Mouse (Mus musculus) WW6 (cell line): ENCODE results near the gene Lrrc71.

Experiments
- DNase-seq: peaks from one replicate; pipeline ENCODE4 v3.0.0-alpha.2; 2013; ENCODE audit warnings: low read depth, low spot score

The Lrrc71 gene

DNA sequence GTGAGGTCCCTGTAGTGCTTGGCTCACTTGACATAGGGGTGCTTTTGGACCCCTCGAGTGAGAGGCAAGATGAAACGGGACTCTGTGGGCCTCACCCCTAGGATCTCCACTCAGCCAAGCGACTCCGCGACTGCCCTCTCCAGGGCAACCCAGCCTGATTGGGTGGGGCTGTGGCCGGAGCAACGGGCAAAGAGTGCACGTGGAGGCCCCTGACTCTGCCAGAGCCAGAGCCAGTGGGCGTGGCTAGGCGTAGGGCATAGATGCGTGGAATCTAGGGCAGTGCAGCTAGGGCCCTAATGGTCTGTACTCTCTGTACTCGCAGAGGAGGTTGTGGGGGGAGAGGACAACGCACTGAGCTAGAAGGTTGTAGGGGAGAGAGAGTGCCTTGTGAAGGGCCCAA lies at the start of gene Lrrc71:
Lrrc71 (minus strand) TSS at position 195 of the 400 bp plus-strand sequence.
- no peak for DNase-seq

DNA sequence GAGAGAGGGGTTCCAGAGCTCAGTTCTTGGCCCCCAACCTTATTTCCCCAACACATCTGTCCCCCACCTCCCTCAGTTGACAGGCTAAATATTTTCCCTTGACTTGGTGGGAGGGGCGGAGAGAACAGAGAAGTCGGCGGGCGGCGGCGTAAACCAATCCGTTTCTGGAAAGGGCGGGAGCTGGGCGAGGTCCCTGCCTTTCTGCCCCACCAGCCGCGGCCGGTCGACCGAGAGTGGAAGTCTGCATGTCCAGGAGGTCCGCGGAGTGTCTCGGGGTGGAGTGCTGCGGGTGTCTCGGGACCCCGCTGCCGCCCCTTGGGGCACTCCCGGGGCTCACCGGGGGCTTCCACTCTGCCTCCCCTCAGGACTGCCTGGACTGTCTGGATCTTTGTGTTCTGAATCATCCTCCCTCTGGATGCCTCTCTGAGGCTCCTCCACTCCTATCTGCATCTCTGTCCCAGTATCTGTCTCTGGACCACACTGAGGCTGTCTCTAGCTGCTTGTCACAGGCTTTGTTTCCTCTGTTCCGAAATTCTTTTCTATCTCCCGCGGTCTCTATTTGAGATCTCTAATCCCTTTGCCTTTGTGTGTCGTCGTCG lies 48.4 kb upstream of the Lrrc71 start, which contains the start of gene Insrr:
Insrr (plus strand) TSS at position 216 of the 599 bp plus-strand sequence.
- DNase-seq = no peak

DNA sequence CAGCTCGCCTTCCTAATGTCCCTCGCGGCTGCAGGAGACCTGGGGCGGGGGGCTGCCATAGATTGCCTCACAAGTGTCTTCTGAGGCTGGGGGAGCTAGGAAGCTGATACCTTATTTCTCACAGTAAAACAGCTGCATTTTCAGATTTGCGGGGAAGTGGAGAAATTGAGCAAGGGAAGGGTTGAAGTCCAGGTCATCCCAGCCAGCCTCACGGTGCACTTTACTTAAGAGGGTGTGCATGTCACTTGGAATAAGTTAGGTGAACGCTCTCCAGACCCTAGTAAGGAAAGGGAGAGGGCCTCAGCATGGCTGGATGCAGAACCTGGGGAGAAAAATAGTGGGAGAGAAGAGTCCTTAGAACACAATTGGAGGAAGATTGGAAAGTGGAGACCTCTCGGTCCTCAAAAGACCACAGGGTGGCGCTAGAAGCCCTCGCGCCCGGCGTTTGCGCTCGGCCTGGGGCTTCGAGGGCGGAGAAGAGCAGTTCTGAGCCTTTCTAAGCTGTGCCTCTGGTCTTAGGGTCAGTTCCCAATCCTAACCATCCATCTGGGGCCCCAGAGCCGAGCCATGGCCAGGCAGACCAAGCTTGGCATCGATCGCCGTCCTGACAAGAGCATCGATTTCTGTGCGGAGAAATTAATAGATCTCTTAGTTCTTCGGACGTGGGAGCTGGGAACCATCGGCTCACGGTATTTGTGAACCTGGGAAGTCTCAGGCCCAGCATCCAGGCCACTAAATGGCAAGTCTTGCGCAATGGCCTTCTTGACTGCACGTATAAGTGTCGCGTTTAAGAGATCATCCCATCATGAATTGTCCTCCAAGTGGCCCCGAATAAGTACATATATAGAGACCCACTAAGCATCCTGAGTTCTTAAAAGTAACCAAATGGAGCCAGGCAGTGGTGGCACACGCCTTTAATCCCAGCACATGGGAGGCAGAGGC lies 47.2 kb upstream of the Lrrc71 start:
- peak; percentile 67 for DNase-seq

DNA sequence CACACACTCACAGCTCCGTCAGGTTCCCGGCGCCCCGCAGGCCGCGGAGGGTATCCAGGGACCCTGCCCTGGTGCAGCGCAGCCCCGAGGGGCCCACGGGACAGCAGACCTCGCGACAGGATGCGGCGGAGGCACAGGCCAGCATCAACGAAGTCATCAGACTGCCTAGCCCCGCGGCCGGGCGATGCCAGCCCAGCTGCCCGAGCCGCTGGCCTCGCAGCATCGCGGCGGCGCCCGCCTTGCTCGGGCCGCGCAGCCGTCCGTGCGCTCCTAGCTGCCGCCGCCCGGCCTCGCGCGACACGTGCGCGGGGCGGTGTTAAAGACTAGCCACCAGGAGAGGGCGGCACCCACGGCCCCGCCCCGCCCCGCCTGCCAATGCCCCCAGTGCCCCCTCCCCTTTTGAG lies 46.5 kb upstream of the Lrrc71 start, which contains the start of gene Ntrk1:
Ntrk1 (minus strand) TSS at position 241 of the 404 bp plus-strand sequence.
- DNase-seq = no peak

DNA sequence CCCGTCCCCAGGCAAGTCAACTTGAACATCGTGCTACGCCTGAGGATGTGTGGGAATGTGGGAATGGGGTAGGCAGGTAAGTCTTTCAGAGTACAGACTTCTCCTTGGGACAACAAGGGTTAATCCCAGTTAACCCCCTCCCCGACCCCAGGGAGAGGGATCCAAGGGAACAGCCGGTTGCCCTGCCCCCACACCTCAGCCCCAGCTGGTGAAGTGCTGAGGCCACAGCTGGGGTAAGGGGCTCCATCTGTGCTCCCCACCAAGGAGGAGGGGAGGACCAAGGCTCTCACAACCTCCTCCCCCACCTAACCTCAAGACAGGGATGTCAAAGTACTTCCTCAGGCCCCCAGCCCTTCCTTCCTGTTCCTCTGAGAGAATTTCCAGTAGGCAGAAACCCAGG lies 41.3 kb upstream of the Lrrc71 start:
- no peak for DNase-seq

DNA sequence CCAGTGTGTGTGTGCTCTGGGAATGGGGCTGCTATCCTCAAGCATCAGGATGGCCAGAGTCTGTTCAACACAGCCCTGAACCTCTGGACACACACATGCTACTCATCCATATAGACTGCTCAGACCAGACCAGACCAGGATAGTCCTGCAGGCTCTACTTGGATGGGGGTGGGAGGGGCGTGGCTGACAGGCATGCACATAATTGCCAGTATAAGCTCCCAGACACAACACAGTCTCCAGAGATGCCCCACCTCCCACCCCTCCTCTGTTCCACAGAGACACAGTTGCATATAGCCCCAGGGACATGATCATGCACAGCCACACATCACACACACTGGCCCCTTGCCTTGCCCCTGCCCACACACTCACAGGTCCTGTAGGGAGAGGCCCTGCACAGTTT lies 40.8 kb upstream of the Lrrc71 start:
- DNase-seq = no peak

DNA sequence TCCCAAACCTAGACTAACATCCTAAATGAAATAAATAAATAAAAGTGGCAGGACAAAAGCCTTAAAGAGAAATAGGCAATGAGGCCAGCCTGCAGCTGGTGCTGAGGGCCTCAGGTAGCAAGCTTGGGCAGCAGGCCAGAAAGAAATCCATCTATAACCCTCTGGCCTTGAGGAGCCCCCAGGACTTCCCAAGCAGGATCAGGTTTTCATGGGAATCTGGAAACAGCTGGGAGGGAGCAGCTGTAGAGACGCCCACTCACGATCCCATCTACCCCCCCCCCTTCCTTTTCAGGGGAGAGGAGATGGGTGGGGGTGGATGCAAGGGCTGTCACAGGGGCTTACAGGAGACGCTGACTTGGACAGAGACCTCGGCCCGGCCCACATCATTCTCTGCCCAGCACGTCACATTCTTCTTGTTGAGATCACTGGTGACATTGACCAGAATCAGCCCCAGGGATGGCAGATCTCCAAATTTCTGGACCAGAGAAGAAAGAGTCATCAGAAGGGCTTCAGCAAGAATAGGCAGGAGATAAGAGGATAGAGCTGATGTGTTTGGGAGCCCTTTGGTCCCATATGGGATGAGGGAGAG lies 37.3 kb upstream of the Lrrc71 start:
- no peak for DNase-seq

DNA sequence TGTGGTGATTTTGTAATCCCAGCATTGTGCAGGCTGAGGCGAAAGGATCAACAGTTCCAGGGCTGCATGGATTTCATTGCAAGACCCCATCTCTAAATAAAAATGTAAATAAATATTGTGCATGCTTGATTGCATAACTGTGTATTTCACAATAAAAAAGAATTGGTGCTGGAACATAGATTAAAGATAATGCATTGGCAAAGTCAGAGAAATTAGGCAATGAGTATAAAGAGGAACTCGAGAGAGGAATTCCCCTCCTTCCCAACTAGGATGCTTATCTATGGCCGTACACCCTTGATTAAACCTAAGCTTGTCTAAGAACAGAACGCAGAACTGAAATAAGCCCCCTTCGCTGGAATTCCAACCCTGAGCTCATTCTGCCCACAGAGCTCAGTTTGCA lies 36.7 kb upstream of the Lrrc71 start:
- DNase-seq = no peak

DNA sequence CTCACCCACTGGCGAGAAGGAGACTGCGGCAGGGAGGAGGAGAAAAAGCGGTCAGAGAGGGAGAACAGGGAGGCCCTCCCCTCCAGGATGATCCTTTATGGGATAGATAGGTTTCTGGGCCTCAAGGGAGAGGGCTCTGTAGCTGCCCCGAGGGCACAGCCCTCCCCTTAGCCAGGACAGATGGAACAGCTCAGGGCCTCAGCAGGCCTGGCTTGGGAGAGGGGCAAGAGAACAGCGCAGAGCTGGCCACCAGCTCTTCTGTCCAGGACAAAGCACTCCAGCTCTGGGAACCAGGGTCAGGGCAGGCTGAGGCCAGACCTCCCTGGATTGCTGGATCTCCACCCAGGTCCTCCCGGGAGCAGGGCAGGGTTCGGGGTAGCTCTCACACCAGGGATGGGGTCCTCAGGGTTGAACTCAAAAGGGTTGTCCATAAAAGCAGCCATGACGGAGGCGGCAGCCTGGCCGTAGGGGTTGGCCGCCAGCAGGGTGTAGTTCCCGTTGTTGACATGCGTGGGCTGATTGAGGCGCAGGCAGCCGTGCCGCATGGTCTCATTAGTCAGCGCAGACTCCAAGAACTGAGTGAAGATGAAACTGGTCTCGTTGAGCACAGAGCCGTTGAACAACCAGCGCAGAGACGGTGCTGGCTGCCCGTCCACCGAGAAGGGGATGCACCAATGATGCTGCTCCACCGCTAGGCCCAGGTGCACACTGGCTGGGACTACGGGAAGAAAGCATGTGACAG lies 35.0 kb upstream of the Lrrc71 start:
- DNase-seq = no peak

DNA sequence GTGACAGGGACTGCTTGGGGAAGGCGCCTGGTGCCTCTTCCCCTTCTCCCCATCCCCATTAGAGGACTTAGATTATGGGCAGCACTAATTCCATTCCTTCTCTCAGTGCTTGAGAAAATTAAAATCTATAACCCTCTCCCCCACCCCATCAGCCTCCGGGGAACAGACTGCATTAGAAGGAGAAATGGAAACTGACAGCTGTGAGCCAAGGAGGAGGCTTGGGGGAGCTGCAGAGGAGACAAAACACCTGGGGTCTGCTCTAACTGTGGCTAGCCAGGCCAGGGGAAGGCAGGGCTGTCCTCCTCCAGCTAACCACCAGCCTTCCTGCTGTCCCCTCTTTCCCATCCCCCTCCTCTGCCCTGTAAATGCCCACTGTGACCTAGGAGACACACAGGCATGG lies 30.7 kb upstream of the Lrrc71 start:
- no peak for DNase-seq

DNA sequence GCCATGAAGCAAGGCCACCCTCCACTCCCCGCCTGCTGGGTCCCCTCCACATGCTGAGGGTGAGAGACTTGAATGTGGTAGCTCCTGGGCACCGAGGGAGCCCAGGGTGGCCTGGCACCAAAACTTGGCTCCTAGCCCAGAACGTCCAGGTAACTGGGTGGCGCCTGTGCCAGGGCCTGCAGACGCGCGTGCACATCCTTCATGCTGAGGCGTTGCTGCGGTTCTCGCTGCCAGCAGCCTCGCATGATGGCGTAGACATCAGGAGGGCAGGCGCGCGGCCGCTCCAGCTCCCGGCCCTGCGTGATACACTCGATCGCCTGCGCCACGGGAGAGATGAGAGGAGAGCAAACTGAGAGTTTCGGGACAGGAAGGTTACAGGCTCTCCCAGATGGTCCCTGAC lies 29.9 kb upstream of the Lrrc71 start:
- no peak for DNase-seq

DNA sequence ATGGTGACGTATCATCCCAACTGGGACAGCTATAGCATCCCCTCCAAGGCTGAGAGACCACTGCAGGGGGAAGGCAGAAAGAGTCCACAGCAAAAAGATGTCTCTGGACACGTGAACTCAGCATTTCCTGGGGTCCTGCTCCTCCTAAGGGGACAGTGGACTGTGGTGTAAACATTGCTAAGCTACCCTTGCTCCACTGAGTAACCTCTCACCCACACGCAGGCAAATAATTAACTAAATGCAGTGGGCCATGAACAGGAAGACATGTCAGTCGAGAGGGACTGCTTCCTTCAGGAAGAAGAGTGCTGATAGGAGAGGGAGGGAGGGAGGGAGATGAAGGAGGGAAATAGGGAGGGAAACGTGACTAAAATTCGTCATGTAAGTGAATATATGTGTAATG lies 22.7 kb upstream of the Lrrc71 start:
- no peak for DNase-seq

DNA sequence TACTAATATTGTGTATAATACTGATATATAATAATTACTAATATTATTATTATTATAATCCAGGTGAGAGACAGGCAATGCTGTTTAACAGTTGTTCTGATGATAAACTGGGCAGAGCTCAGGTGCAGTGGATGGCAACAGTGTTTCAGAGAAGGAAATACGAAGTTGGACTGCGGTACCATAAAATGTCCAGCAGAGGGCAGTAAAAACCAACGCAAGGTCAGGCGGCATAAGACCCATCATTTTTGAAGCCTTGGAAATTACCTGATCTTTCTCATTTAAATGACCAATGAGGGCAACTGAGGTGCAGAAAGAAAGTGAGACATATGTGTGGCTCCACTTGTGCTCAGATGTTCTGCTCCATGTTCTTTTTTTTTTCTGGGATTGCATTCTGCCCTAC lies 21.9 kb upstream of the Lrrc71 start:
- DNase-seq = no peak

DNA sequence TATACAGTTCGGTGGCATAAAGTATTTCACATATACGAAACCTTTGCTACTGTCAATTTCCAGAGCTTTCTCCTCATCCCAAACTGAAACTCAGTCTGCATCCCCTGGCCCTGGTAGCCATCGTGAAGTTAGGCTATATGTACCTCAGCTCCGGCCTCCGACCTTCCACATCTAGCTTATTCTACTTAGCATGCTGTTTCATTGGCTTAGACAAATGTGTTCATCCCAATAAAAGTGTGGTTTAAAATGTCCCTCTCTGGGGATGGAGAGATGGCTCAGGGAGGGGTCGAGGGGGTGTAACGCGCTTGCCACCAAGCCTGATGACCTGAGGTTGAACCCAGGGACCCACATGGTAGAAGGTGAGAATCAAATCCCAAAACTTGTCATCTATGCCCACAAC lies 21.1 kb upstream of the Lrrc71 start:
- DNase-seq = no peak

DNA sequence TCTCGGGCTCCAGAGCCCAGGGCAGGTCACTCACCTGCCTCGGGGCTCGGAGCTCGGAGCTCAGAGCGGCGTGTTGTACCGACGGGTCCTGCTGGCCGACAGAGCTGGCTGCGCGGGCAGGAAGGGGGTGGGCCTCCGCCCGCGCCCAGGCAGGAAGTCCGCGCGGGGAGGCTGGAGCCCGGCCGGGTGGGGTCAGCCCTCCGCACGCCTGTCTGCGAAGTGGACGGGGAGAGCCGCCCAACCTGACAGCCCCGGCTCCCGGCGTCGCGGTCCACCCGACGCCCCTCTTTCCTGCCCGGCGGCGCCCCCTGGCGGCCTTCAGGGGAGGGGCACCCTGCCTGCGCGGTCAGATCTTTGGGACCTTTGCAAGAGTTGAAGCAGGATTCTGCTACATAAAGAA lies 20.4 kb upstream of the Lrrc71 start:
- DNase-seq = peak; percentile 57

DNA sequence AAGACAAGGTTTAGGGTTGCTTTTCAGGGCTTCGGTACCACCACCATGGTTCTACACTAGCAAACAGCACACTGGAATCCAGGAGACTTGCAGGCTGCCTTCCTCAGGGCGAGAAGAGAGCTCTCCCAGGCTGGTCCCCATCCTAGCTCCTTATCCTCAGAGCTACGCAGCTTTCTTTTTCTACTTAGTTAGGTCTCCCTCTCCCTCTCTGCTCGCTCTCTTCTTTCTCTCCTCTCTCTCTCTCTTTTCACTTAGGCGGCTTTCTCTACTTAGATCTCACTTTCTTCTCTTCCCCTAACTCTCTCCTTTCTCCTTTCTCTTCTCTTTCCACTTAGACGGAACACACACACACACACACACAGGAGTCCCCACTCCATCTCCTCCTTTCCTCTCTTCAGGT lies 20.0 kb upstream of the Lrrc71 start:
- no peak for DNase-seq

DNA sequence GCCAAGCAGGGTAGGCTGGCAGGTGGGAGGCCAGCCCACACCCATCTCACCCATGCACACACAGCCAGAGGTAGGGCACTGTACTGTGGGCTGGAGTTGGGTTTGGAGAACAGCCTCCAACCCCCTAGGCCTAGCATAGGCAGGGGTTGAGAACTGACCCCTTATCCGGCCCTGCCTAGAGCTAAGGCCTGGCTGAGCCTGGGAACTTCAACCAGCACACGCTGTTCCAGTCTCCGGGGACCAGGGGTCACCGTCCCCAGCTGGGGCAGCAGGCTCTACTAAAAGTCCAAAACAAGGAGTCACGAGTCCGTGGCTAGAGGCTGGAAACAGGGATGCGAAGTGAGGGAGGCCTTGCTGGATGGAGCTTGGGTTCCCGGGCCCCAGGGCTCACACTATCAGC lies 19.3 kb upstream of the Lrrc71 start:
- no peak for DNase-seq

DNA sequence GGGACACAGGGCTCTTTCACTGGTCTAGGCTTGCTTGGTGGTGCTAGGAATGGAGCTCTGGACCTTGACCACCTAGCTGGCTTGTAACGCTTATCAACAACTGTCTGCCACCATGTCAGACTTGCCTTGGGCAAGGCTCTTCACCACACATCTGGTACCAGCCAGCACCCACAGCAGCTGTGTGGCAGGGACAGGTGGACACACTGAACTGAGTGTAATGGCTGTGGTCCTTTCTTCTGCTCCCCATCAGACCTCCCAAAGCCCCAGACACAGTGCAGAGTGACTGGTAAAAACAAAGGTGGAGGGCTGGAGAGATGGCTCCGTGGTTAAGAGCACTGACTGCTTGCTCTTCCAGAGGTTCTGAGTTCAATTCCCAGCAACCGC lies 17.9 kb upstream of the Lrrc71 start:
- DNase-seq = no peak

DNA sequence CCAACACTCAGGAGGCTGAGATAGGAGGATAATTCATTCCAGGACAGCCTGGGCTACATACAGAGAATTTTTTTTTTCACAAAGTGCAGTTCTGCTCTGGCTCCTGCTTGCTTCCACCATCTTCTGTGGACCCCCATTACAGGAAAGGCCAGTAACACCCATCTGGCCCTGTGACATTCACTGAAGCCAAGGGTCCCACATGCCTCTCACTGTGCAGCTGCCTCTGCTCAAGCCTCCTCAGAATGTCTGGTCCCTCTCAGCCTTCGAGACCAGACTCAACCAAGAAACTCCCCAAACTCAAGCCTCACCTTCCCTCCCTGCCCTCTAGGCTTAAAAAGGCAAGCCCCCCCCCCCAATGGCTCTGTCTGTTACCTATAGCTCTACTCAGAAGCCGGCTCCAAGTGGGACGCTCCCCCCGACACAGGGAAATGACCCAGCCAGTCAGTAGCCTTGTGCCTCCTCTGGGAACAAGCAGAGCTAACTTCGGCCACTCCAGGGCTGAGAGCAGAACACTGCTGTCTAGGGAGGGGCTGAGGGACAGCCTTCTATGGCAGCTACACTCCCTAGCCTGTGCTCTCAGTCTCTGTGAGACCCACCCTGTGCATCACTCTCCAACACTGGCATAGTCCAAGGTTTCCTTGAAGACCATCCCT lies 17.3 kb upstream of the Lrrc71 start:
- no peak for DNase-seq

DNA sequence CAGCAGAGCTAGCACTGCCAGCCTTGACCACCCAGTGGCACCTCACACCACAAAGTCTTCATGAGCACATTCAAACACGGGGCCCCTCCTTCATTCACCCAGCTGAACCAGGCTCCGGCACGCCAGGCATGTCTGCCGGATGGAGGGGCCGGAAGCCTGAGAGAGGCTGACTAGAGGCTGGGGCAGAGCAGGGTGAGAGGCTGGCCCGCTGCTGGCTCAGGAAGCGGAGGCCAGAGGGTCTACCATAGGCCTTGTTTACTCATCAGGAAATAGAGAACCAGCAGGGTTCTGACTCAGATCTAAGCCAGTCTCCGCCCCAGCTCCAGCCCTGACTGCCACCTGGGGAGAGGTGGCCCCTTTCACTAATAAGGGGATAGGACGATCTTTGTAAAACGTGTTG lies 16.7 kb upstream of the Lrrc71 start:
- no peak for DNase-seq

DNA sequence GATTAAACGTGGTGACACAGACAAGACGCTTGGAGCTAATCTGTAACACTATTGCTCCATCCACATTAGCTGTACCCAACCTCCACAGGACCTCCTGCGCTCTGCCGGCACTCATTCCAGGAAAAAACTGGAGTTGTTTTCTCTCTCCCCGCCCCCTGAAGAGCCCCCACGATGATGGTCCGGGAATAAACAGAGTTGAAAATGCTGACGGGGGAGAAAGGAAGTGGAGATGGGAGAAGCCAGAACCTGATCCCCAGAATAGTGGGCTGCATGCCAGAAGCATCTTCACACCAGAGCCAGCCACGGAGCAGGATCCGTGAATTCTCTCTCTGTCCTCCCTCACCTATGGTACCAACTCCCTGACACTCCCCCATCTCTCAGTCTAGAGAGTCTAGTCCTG lies 16.1 kb upstream of the Lrrc71 start:
- no peak for DNase-seq
